Mouse (Mus musculus) limb, embryonic 15.5 days (tissue): Measurements from ENCODE around the gene Cbarp. TPM values are rescaled to one million over a fixed set of nuclear protein-coding genes. Genes with fewer than 3 reads are reported as not detected.

Experiments
- ATAC-seq: fragments of 200-750 bp; cut with Nextera tagmentation; 2 replicates; pipeline ENCODE4 v1.8.0; 2017; ENCODE audit warnings: low read depth, moderate TSS enrichment; ENCODE audit not compliant: insufficient number of reproducible peaks, low FRiP score, low TSS enrichment
- H3K27ac ChIP-seq: fragments of 300-500 bp; sonication (generic); 2 replicates; pipeline ENCODE4 v1.5.1; 2015; ENCODE audit warnings: moderate library complexity, mild to moderate bottlenecking, inconsistent platforms
- H3K27me3 ChIP-seq: fragments of 300-500 bp; sonication (generic); 2 replicates; pipeline ENCODE4 v1.6.1; 2015; ENCODE audit warnings: inconsistent platforms
- H3K36me3 ChIP-seq: fragments of 300-500 bp; sonication (generic); 2 replicates; pipeline ENCODE4 v1.6.1; 2015; ENCODE audit warnings: inconsistent platforms
- H3K4me1 ChIP-seq: fragments of 300-500 bp; sonication (generic); 2 replicates; pipeline ENCODE4 v1.6.1; 2015; ENCODE audit warnings: inconsistent platforms
- H3K4me2 ChIP-seq: fragments of 300-500 bp; sonication (generic); 2 replicates; pipeline ENCODE4 v1.6.1; 2015; ENCODE audit warnings: mild to moderate bottlenecking, inconsistent platforms
- H3K4me3 ChIP-seq: fragments of 300-500 bp; sonication (generic); 2 replicates; pipeline ENCODE4 v1.5.1; 2015; ENCODE audit warnings: mild to moderate bottlenecking, inconsistent platforms
- H3K9ac ChIP-seq: fragments of 300-500 bp; sonication (generic); 2 replicates; pipeline ENCODE4 v1.6.1; 2015; ENCODE audit warnings: inconsistent platforms
- H3K9me3 ChIP-seq: fragments of 300-500 bp; sonication (generic); 2 replicates; pipeline ENCODE4 v1.6.1; 2016; ENCODE audit warnings: inconsistent platforms
- WGBS: fragments of 180-500 bp; shearing (Covaris S2); methylation state at CpG from one replicate; pipeline ENCODE4 v1.1.7; 2015; 5-methylcytosine and 5-hydroxymethylcytosine counted together
- polyA plus RNA-seq: library from polyadenylated mRNA; unstranded; fragments of >200 nt; fragmentation: Nextera tagmentation; extraction: Ambion mirVana; gene quantifications from 2 replicates; pipeline ENCODE4 v1.2.1, GENCODE M21; 2015

The Cbarp gene
- polyA plus RNA-seq, 1 experiment from 2014 or later = 6.8 TPM

DNA sequence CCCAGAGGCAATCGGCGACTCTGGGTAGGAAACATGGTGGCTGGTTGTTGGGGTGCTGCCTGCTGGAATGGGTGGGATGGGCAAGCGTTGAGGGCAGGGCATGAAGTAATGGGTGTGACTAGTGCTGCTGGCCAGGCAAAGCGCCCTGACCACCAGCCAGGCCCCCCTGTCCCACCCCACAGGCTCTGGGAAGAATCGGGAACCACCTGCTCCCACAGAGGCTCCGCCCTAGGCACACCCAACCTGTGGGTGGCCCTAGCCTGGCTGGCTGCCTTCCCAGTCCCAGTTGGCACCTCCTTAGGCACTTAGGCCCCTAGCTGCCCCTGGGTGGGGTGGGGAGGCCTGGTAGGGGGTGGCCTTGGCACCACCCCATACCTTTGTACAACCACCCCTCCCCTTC is 5.3 kb upstream of the Cbarp start:
- no peak overlapping the region for H3K4me2 ChIP-seq

DNA sequence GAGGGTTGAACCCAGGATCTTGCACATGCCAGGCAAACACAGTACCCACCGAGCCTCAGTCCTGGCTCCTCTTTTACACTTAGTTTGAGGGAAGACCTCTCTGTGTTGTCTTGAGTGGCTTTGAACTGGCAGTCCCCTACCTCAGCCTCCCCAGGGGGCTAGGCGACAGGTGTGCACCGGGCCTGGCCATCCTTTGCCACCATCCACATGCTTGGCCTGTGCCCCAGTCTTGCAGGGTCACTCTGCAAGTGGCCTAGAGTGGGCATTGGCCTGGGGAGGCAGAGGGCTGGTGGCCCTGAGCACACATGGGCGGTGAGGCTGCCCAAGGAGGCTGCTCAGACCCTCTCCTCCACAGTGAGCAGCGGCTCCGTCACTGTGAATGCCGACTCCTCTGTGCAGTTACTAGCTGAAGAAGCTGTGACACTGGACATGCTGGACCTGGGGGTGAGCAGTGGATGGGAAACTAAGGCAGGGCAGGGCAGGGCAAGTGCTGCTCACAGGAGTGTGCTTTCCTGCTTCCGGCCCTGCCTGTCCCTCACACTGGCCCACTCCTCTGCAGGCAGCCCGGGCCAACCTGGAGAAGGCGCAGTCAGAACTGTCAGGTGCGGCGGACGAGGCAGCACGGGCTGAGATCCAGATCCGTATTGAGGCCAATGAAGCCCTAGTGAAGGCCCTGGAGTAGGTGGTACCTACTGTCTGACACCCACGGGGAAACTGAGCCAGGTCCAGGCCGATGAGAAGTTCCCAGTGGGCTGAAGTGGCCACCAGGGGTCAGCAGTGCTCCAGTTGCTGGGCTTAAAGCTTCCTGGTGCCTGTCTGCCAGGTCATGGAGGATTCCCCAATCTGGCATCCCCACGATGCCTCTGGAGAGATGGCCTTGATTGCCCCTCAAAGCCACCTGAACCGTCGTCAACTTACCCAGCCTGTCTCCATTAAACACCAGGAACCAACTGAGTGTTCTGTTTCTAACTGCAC is 4.5 kb upstream of the Cbarp start:
- H3K27ac ChIP-seq = peak overlapping the region; percentile 100; the same call in 1 of the 2 replicates
- peaks cover 32% of the 10 kb centered on the region for H3K36me3 ChIP-seq
- no peak overlapping the region for H3K4me3 ChIP-seq
- H3K9me3 ChIP-seq = no peaks in the 10 kb centered on the region
- H3K4me2 ChIP-seq = no peak overlapping the region
- H3K9ac ChIP-seq = no peak overlapping the region
- H3K27me3 ChIP-seq = no peaks in the 10 kb centered on the region
- WGBS = 71% methylated on average over 20 of the region's 20 CpGs
- ATAC-seq = no peak
- peaks cover 59% of the 10 kb centered on the region for H3K4me1 ChIP-seq

More for the DNA sequence above, 5.3 kb upstream of the Cbarp start:
- Histone ChIP-seq H3K27me3 (no peaks in the 10 kb centered on the region), H3K9me3 (no peaks in the 10 kb centered on the region), H3K4me3 (no peak overlapping the region), H3K4me1 (peaks cover 56% of the 10 kb centered on the region), H3K27ac (peak overlapping the region; percentile 100; the same call in 1 of the 2 replicates), H3K36me3 (peaks cover 32% of the 10 kb centered on the region), H3K9ac (no peak overlapping the region)
- no peak for ATAC-seq
- WGBS = 76% methylated on average over 6 of the region's 6 CpGs

DNA sequence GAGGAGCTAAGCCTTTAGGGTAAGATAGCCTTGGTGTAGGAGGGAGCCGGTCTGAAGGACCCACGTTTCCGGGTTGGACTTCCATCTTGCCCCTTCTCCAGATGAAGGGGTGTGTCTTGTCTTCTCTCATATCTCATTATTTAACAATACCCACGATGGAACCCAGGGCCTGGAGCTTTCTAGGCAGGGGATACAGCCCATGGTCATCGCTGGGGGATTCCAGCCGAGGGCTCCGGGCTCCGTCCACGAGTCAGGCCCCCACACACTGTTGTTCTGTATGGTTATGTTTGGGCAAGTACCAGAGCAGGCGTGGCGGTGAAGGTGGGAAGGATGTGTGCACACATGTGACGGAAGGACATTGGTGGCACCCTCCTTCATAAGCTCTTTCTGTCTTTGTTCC is 3.5 kb upstream of the Cbarp start:
- Histone ChIP-seq H3K9me3 (no peaks in the 10 kb centered on the region), H3K4me3 (no peak overlapping the region), H3K27me3 (no peaks in the 10 kb centered on the region), H3K4me1 (peaks cover 64% of the 10 kb centered on the region), H3K27ac (no peak overlapping the region), H3K9ac (no peak overlapping the region), H3K36me3 (peaks cover 32% of the 10 kb centered on the region), H3K4me2 (no peak overlapping the region)
- WGBS = 92% methylated on average over 12 of the region's 12 CpGs
- ATAC-seq = no peak

DNA sequence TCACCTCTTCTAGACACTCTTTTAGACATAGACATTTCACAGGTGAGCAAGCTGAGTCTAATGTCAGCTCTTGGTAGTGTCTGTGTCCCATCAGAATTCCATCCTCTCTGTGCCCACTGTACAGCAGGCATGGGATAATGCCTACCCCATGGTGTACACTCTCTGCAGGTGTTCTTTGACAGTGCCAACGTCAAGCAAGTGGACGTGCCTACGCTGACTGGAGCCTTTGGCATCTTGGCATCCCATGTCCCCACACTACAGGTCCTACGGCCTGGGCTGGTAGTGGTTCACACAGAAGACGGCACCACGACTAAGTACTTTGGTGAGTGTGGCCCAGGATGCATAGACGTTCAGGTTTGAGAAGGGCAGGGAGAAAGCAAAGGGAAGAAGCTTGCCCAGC is 3.0 kb upstream of the Cbarp start:
- ATAC-seq = no peak
- 90% methylated on average over 7 of the region's 7 CpGs for WGBS
- Histone ChIP-seq H3K9ac (no peak overlapping the region), H3K4me1 (peaks cover 67% of the 10 kb centered on the region), H3K36me3 (peaks cover 32% of the 10 kb centered on the region), H3K9me3 (no peaks in the 10 kb centered on the region), H3K27me3 (no peaks in the 10 kb centered on the region), H3K27ac (no peak overlapping the region), H3K4me2 (no peak overlapping the region), H3K4me3 (0 out of 2 replicates have a peak overlapping the region, but pooled peaks have one; percentile 82)

DNA sequence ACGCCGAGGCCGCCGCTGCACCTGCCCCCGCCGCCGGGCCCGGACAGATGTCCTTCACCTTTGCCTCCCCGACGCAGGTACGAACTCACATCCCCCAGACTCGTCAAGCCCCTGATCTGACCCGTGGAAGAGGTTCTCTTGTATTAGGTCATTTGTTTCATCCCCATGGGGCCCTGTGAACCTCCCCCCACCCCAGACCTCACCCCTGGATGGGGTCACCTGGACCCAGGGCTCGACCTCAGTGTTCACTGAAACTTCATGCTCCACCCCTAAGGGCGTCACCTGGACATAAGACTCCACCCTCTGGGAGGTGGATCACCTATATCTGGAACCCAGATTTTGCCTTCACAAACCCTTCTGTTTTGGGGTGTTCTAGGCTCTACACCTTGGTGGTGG is 1.9 kb upstream of the Cbarp start:
- Histone ChIP-seq H3K9ac (peak overlapping the region; percentile 80), H3K4me1 (peaks cover 73% of the 10 kb centered on the region), H3K9me3 (no peaks in the 10 kb centered on the region), H3K4me2 (peak overlapping the region; percentile 87), H3K4me3 (peak overlapping the region; percentile 82), H3K27me3 (no peaks in the 10 kb centered on the region; the same call in 1 of the 2 replicates), H3K36me3 (peaks cover 32% of the 10 kb centered on the region), H3K27ac (peak overlapping the region; percentile 90)
- under 1% methylated on average over 15 of the region's 15 CpGs for WGBS
- ATAC-seq = no peak

DNA sequence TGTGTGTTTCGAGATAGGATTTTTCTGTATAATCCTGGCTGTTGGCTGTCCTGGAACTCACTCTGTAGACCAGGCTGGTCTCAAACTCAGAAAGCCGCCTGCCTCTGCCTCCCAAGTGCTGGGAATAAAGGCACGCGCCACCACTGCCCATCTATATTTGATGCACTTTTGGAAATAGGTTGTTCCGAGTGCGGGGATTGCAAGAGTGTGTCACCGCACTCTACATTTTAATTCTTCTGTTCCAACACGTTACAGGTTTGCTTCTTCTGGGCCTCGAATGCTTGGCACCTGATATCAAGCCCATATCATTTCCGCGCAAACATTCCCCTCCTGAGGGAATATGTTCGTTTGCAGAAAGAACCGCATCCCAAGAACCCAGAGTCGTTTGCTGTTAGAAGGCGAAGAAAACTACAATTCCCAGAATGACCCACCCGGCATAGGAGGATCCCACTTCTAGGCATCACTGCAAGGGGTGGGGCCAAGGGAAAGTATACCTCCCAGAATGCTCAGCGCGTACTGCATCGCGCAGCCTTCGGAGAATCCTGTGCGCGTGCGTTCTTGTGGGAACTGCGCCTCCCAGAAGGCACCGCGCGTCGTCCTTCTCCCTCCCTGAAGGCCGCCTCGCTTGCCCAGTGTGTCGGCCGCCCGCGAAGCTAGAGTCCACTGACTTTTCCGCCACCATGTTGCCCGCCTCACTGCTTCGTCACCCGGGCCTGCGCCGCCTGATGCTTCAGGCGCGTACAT is 1.3 kb upstream of the Cbarp start:
- peak overlapping the region; percentile 82 for H3K4me3 ChIP-seq
- H3K27me3 ChIP-seq = peaks cover 5% of the 10 kb centered on the region
- peak overlapping the region; percentile 90 for H3K27ac ChIP-seq
- H3K9me3 ChIP-seq = no peaks in the 10 kb centered on the region
- H3K36me3 ChIP-seq = peaks cover 32% of the 10 kb centered on the region
- ATAC-seq = peak; percentile 87
- peak overlapping the region; percentile 87 for H3K4me2 ChIP-seq
- H3K4me1 ChIP-seq = peaks cover 73% of the 10 kb centered on the region
- under 1% methylated on average over 43 of the region's 43 CpGs for WGBS
- peak overlapping the region; percentile 80 for H3K9ac ChIP-seq

DNA sequence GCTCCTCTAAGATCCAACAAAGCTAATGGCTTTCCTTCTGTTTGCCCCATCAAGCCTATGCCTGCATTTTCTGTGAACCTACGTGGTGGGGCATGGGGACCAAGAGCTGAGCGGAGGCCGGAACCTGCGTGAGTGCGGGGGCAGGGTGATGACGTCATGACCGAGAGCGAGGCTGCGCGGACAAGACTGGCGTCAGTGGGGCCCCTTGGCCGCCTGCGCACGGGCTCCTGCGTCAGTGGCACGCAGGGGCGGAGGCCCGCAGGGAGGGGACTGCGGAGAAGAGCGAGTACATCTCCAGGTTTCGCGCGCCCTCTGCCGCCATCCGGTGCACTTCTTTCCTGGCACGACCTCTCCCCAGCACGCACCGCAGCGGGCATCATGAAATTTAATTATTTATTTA is 608 bp upstream of the Cbarp start:
- Histone ChIP-seq H3K27ac (peak overlapping the region; percentile 87), H3K4me2 (peak overlapping the region; percentile 61), H3K9ac (no peak overlapping the region; the same call in 1 of the 2 replicates), H3K9me3 (no peaks in the 10 kb centered on the region), H3K36me3 (peaks cover 29% of the 10 kb centered on the region), H3K27me3 (peaks cover 12% of the 10 kb centered on the region), H3K4me3 (peak overlapping the region; percentile 82), H3K4me1 (peaks cover 73% of the 10 kb centered on the region)
- peak; percentile 26 for ATAC-seq
- WGBS = under 1% methylated on average over 23 of the region's 29 CpGs

DNA sequence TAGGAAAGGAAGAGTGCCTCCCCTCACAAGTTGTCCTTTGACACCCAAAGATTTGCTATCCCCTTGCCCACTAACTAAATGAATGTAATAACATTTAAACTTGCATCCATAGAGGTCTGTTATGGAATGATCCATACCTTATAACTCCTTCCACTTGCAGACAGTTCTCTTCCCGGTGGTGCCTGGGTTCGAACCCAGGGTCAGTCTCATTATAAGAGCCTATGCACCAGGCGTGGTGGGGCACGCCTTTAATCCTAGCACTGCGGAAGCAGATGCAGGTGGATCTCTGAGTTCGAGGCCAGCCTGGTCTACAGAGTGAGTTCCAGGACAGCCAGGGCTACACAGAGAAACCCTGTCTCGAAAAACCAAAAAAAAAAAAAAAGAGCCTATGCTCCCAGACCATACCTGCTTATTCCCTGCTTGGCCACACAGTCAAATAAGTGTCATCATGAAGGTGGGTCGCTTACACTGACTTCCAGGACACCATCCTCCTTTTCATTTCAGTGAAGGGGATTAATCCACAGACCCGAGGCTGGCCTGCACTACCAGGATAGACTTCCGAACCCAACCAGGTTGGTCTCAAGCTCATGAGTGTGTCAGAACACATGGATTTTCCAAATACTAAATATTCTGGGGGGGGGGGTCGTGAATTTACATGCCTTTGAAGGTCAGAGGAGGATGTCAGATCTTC is 515 bp downstream of the Cbarp start:
- no peak overlapping the region for H3K4me3 ChIP-seq
- 73% methylated on average over 11 of the region's 11 CpGs for WGBS
- no peaks in the 10 kb centered on the region for H3K9me3 ChIP-seq
- 0 out of 2 replicates have a peak overlapping the region, but pooled peaks have one; percentile 77 for H3K27ac ChIP-seq
- peaks cover 63% of the 10 kb centered on the region for H3K4me1 ChIP-seq
- H3K4me2 ChIP-seq = no peak overlapping the region
- no peak for ATAC-seq
- peaks cover 17% of the 10 kb centered on the region for H3K27me3 ChIP-seq
- peaks cover 24% of the 10 kb centered on the region for H3K36me3 ChIP-seq
- no peak overlapping the region for H3K9ac ChIP-seq

DNA sequence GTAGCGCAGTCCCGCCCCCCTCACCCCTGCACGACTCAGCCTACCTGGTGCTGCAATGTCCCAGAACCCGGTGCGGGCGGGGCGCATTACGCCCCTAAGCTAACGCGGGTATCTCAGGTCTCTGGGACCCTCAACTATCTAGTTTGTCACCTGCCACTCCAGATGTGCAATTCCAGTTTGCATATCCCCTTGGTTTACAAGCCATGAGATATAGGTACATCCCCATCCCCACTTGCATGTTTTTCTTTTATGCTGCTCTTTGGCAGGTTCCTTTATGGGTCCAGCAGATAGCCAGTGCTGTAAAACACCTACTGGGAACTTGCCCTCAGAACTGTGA is 1.2 kb downstream of the Cbarp start:
- WGBS = 0% methylated on average over 8 of the region's 10 CpGs
- Histone ChIP-seq H3K36me3 (peaks cover 24% of the 10 kb centered on the region), H3K9me3 (no peaks in the 10 kb centered on the region), H3K9ac (peak overlapping the region; percentile 70), H3K27me3 (peaks cover 20% of the 10 kb centered on the region), H3K4me3 (peak overlapping the region; percentile 64), H3K4me2 (peak overlapping the region; percentile 98), H3K4me1 (peaks cover 58% of the 10 kb centered on the region), H3K27ac (peak overlapping the region; percentile 77)
- no peak for ATAC-seq

DNA sequence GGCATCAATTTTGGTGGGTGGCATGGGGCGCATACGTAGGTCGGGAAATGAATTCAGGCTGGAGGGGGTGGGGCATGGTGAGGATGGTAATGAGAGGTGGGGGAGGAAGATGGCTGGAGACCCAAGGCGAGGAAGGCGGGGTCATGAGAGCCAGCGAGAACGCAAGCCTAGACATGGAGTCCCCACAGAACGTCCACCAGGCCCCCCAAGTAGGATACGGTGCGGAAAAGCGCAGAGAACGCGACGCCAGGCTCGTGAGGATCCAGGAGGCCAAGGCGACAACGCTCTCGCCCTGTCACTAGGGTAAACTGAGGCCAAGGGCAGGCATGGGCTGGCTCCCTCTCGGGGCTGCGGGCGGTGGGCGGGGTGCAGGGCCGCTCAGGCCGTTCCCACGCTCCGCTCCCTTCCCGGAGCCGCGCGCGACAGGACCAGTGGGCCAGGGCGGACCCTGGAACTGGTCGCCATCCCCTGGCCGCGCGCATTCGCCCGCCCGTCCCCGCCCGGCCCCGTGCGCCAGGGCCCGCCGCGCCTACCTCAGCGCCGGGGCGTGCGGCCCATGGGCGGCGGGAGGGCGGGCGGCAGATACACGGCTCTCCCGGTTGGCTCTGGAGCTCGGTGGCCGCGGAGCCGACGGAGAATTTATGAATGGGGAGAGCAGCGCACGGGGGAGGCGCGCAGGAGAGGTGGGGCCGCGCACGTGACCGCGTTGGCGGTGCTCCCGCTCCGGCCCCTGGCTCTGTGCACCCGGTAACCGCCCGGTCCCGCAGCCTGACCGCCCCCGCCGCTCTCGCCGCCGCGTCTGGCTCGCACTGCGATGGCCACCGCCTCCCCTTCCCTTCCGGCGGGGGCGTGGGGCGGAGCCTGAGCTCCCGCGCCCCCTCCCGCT is 1.8 kb downstream of the Cbarp start, which contains the start of gene Atp5d:
Atp5d (plus strand) TSS at position 80 of the 886 bp plus-strand sequence.
- Histone ChIP-seq H3K4me2 (peak within 1 kb of the TSS; percentile 98), H3K27ac (peak within 1 kb of the TSS; percentile 77), H3K4me1 (peaks cover 58% of the 10 kb centered on the region), H3K36me3 (peaks cover 24% of the 10 kb centered on the region), H3K27me3 (peaks cover 20% of the 10 kb centered on the region), H3K4me3 (peak within 1 kb of the TSS; percentile 64), H3K9me3 (no peaks in the 10 kb centered on the region), H3K9ac (peak within 1 kb of the TSS; percentile 70)
- 1% methylated on average over 63 of the region's 94 CpGs for WGBS
- no peak for ATAC-seq
